Mouse (Mus musculus): ENCODE measurements around the gene Unc13c.

Gene Unc13c

GRCm38 (mm10) chr9:73968641-73969121 lies at the start of gene Unc13c:
Gene Unc13c, minus strand, starts transcription at chr9:73968966.
- no peak for DNase-seq

GRCm38 (mm10) chr9:74007976-74008686 lies 39.4 kb upstream of the Unc13c start:
- DNase-seq, result no peak

DNA sequence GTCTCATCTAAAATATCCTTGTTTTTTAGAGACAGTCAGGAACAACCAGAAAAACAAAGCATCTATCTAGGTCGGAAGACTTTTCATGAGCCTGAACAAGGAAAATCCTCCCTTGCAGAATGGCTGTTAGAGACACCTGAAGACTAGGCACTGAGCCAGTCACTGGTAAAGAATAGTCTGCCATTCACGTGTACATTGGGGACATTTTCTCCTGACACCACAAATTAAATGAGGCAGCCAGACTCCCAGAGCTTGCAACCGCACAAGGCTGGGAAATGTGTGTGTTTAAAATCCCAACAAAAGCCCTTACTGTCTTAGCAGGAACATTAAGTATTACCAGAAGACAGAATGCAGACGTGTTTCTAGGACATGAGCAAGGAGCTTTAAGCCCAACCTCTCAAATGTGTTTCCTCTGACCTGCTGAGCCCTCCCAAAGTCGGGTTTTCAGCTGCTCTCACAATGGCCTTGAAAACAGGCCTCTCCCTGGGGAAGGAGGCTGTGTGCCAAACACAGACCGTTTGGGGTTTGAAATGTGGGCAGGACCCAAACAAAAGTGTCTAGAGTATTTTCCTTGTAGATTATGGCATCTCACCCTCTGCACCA lies 33.7 kb upstream of the Unc13c start:
- DNase-seq, result no peak

DNA sequence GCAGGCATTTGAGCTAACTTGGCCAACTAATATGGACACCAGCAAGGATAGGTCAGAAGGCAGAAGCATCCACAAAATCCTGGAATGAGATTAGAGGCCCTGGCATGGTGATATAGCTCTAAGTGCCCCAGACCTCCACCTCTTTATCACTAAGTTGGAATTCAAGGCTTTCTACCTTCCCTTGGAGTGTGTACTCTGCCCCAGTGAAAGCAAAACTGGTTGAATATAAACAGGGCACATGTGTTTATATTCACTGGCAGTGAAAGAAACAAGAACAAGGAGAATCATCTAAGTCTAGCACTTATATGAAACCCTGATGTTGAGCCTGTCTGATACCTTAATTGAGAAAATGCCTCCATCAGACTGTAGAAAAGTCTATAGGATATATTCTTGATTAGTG lies 19.3 kb upstream of the Unc13c start:
- DNase-seq, result no peak

GRCm38 (mm10) chr9:73987236-73987635 lies 18.5 kb upstream of the Unc13c start:
- DNase-seq, result no peak

DNA sequence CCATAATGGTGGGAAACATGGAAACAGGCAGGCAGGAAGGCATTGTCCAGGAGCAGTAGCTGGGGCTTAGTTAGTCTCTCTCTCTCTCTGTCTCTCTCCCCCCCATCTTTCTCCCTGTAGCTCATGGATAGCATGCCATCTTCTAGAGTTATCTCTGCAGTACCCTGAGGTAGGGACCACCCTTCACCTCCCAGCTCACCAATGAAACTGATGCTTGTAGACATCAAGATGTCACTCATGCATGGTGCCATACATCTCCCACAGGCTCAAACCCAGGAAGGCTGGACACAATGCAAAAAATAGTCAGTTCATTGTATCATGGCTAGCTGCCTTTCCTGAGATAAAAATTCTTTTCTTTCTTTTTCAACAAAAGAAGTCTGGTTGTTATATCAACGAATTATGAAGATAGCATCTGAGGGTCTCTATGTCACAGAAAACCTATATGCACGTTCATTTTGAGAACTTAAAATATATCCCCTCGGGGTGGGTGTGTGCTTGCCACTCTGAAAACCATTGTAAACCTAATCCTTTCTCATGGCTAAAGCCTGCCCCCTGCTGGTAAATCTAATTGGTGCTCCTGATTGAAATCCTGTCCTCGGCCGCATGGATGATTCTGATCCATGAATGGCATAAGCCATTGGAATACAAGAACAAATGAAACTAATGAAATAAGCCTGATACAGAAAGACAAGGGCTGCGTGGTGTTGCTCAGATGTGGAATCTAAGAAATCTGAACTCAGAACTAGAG lies 14.0 kb upstream of the Unc13c start:
- DNase-seq, result peak; percentile 20

DNA sequence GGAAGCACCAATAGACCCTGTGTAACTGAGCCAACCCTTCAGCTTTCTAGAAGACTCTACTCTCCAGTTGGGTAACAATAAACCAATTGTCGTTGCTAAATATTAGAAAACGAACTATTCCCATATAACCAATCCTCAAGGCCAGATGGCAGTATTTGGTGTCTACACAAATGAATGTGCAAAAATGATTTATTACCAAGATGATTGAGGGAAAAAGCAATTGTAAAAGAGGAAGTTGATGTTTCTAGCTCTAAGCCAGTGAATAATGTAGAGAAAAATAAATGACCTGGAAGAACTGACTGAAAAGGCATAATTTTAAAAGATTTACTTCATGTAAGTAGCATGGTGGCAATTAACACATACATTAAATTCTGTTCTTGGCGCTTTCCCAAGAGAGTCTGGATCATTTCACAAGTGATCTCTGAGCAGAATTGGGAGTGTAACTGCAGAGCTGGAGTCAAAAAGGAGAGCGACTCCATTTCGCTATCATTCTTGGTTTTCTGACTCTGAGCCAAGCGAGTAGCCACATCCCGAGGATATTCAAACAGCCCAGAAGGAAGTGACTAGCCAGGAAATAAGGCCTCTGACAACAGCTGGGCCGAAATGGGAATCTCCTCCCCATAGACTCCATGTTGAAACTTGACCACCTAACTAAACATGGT lies 3.7 kb upstream of the Unc13c start:
- no peak for DNase-seq

DNA sequence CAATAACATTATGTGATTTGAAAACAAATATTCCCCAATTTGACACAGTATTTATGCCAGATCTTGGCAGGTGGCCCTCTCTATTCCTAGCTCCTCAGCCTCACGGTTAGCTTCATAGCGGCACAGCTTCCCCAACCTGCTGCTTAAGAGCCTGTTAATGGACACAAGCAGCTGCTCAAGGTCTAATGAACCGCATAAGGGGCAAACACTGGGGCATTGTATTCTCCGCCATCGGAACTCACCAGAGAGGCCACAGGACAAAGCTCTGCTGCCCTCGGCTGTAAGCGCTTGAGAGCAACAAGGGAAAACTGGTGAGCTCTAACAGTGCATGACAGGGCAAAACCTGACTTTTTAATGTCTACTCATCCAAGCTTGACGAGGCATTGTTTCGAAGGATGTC lies 2.0 kb upstream of the Unc13c start:
- DNase-seq, result no peak

- DNase-seq, result no peak
Observed at GRCm38 (mm10) chr9:73965322-73965915, 3.3 kb downstream of the Unc13c start.

DNA sequence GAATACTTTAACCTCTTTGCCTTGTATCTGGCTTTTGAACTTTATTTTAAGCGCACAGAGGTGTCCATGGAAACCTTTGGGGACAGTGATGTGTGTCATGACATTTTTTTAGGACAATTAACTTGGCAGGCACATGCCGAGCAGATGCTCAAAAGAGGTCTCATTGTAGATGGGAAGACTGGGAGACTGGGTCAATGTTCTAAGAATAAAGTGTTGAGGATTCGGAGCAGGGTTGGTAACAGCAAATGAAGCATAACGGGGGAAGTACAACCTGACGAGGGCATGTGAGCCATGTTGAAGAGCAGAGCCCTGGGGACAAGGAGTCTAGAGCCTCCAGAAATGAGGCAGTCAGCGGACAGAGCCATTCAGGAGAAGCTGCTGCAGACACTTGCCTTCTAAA lies 6.3 kb downstream of the Unc13c start:
- no peak for DNase-seq

DNA sequence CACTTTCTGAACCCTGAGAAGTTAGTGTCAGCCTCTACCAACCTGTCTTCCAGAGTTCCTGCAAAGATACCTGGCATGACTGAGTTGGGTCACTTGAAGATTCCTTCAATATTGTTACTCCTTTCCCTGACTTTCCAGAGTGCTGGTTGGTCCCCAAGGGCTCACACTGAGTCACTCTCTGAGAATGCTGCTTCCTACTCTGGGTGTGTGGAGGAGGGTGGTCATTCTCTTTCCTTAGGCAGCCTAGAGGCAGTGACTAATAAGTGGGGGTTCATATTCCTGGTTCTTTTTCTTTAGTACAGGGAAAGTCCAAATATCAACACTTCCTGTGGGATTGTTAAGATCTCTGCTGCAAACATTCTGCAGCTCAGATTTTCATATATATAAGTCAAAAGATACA lies 16.4 kb downstream of the Unc13c start:
- DNase-seq, result no peak

DNA sequence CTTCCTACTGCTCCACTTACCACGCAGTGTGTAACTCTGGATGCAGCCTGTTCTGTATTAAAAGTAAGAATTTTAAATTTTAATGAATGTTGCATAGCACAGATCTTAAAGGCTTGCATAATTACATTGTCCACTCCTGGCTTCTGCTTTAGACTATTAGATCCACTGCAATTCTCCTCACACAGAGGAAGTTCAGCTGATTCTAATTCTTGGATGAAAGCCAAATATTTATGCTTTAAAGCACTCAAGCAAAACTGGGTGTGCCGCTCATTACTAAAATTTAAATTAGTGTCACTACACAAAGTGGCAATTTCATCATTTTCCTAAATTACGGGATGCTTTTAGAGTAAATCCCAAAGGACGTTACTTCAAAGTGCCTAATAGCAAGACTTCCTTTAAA lies 17.2 kb downstream of the Unc13c start:
- no peak for DNase-seq

GRCm38 (mm10) chr9:73934844-73935243 lies 33.9 kb downstream of the Unc13c start:
- no peak for DNase-seq

GRCm38 (mm10) chr9:73931988-73932387 lies 36.8 kb downstream of the Unc13c start:
- DNase-seq, result no peak

DNA sequence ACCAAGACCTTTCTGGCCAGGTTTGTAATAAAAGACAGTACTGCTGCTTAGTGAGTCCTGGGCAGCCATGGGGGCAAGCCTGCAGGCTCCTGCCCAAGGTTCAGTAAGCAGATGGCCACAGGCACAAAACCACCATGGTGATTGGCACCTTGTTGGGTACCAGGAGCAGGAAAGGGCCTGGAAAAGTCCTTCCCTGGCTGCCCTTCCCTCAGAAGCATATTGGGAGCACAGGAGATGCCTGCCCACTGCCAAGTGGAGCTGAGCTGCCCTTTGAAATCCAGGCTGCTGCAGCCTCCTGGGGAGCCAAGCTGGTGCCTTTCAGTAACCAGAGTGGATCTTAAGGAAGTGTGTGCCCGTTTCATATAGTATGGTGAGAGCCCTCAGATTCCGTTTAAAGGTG lies 41.5 kb downstream of the Unc13c start:
- DNase-seq, result no peak

DNA sequence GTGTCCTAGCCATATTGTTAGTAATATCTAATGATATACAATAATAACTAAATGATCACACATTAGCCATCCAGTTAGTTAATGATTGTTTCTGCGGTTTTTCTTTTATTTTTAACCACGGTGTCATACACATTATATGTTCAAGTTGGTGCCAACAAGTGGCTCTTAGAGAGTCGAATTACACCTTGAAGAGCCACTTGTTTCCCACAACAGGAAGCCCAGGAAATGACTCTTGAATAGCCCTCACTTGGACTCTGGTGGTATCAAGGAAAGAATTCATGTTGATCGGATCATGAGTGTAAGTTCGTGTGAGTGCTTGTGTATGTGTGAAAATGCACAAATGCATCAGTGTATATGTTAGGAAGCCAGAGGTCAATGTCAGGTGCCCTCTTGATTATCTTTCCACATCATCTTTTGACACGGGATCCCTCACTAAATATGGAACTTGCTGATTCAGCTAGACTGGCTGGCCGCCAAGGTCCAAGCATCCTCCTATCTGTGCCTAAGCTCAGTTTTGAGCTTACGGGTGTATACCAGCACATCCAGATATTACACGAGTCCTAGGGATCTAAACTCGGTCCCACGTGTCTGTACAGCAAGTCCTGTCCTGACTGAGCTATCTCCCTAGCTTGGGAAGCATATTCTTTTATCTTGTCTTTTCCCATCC lies 46.2 kb downstream of the Unc13c start:
- DNase-seq, result no peak

DNA sequence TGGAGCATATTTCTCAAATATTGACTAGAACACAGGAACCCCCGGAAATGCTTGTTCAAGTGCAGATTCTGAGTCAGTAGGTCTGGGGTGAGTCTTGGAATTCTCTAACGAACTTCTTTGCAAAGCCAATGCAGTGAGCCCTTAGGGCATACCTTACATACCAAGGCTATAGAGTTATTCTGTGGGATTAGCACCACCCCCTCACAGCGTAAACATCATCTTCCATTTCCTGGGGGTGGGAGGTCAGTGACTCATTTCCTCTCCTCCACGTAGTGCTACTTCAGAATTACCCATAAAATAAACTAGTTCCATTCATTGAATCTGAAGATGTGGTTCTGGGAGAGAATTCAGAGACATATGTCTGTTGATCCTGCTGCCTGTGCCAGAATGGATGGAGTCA lies 62.8 kb downstream of the Unc13c start:
- DNase-seq, result no peak

- no peak for DNase-seq
Observed at GRCm38 (mm10) chr9:73898516-73898915, 70.2 kb downstream of the Unc13c start.

DNA sequence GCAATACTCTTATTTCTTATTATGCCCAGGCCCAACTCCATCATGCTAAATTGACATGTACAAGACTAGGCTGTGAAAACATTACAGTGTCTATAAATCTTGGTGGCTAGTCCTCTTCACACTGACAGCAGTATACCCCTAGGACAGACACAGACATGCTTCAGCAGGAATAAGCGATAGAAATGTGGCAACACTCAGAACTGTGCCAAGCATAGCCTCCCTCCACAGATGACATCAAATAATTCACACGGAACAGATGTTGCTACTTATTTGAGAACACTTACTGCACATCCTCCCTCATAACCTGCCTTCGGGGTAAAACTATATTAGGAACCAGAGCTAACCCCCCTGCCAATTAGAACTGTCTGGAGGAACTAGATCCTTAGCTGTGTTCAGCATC lies 72.6 kb downstream of the Unc13c start:
- DNase-seq, result no peak

GRCm38 (mm10) chr9:73883587-73883986 lies 85.2 kb downstream of the Unc13c start:
- DNase-seq, result no peak

- no peak for DNase-seq
Observed at GRCm38 (mm10) chr9:73883143-73883542, 85.6 kb downstream of the Unc13c start.

DNA sequence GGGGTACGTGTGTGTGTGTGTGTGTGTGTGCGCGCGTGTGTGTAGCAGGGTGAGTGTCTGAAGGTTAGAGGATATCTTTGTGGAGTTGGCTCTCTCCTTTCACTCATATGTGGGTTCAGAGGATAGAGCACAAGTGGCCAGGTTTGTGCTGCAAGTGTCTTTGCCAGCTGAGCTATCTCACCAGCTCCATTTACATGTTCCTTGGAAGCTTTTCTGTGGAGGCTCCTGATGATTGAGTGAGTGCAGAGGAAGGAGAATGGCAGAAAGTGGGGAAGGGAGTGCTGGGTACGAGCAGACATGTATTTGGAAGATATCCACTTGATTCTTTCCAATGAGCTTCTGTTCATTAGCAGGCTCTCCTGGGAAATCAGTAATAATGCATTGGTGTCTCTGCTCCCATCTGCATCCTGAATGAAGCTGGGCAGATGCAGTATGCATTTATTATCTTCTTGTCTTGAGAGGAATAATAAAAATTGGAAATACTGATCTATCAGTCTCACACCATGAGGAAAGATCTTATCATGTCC lies 86.3 kb downstream of the Unc13c start:
- no peak for DNase-seq

Data from thymus, postnatal 14 days (tissue).